Mouse (Mus musculus) retina, embryonic 14.5 days (tissue): Measurements from ENCODE around the gene Spns2.
"Not testable (repeated sequence)": the region's sequence is repeated elsewhere in the genome, so short reads cannot be mapped to it uniquely, and the experiment has no call there.

Experiments
- DNase-seq: peaks from one replicate; pipeline ENCODE4 v3.0.0-alpha.2; 2015; ENCODE audit warnings: low spot score

The Spns2 gene

DNA sequence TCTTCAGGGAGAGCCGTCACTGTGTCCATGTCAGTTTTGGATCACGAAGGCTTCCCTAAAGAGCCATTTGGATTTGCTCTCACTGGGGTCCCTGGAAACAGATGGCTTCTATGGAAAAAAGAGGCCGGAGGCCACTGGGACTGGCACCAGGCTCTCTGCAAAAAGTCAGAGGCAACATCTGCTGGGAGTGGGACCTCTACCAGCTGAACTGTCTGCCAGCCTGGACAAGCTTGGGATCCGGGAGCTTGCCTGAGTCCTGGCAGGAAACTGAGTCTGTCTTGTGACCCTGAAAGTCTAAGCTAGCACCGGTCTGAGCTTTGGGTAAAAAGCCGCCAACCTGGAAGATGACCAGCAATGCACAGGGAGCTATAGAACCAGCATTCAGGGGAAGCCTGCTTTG, 18.3 kb downstream of the Spns2 start:
- no peak for DNase-seq

DNA sequence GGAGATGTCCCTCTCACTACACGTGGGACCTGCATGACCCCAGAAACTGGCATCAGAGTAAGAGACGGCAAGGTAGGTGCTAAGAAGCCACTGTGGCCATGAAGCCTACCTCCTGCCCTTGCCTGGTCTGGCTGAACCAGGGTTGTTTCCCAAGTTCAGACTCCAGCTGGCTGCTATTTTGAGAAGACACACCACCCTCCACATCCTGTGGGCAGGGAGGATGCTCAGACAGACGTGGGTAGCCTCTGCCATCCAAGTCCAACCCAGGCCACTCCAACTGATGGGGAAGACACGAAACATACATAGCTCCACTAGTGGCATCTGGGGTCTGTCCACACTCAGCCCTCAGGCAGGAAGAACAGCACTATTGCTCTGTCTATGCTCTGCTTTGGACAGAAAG, 19.7 kb downstream of the Spns2 start:
- no peak for DNase-seq

DNA sequence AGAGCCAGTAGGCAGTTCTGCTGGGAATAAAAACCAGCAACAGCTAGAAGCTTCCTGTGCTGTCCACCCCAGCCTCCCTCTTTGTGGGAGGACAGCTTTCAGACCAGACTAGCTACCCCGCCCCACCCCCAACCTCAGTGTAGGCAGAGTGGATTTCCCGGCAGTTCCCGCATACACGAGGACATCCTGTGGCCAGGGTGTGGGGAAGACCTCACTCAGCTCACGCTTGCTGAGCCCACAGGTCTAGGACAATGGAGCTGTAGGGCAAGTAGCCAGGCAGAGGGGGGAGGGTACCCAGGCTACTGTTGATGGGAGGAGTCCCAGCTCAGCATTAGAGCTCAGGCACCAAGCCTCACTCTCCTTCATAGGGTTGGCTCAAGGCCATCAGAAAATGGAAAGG, 20.5 kb downstream of the Spns2 start:
- DNase-seq, result no peak

DNA sequence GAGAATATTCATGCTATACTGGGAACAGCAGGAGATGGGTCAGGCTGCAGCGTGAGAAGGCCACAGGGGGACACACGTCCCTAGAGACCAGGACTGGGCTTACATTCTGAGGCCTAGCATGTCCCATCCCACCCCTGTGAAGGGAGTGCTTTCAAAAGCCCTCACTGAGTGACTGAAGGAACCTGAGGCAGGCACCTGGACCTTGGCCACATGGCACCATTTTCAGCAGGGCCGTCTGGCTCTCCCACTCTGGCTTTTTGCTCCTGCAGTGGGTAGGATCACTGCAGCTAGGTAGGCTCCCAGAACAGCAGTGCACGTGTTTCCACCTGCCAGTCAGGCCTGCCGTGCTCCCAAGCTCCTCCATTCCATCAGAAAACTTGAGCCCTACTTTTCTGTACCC, 21.2 kb downstream of the Spns2 start:
- no peak for DNase-seq

DNA sequence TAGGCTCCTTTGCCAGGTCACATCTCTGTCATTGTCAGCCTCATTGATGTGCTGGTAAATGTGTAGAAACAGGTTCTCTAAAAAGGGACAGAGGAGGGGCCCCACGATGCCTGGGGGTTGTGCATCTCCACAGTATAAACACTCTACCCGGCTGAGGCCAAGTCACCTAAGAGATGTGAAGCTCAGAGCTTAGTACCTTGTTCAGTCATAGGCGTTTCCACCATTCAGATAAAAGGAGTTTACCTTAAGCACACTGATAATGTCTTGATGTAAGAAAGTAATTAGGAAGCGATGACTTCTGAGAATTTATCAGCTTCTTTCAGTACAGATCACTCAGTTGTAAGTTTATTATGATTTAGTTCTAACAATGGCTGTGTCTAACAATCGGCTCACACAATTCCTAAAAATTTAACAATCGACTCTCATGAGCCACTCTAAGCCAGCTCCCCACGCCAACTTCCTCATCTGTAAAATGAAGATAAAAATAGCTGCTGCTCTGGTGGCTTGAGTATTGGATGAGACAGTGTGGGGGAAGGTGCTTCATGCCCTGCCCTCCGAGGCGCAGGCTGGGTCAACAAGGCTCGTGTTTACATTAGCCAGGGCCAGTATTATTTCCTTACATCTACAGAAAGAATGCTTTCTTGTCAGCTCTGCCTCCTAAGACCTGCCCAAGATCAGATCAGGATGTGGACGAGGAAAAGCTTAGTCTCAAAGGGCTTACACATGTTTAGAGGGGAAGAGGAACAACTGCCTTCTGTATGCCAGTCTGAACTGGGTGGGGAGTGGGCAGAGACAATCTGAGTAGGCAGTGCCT, 22.8 kb downstream of the Spns2 start:
- no peak for DNase-seq

DNA sequence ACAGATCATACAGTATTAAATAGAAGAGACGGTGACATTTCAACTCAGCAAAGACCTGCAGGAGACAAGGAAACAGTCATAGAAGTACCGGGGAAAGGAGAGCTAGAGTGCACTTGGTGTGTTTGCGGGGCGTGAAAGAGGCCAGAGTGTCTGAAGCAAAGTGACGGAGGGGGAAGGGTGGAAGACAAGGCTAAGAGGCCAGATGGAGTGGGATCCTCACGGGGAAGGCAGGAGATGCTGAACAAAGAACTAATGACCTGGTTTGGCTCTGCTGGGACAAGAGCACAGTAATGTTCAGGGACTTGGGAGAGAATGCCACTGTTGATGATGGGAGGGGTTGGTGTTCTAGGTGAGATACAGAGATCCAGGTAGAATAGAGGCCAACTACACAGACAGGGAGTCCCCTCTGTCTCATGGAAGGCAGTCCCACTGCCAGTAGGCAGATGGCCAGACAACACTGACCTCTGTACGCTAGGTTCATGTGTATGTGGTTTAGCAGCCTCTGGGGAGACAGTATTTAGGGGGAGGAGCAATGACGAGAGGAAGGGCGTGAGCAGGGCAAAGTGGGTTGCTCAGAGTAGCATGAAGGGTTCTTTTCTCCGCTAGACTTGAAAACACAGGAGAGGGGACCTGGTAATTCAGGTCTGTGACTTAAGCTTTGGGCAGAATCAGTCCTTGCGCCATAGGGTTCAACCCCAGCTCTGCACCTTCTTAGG, 23.6 kb downstream of the Spns2 start:
- peak; percentile 59 for DNase-seq

DNA sequence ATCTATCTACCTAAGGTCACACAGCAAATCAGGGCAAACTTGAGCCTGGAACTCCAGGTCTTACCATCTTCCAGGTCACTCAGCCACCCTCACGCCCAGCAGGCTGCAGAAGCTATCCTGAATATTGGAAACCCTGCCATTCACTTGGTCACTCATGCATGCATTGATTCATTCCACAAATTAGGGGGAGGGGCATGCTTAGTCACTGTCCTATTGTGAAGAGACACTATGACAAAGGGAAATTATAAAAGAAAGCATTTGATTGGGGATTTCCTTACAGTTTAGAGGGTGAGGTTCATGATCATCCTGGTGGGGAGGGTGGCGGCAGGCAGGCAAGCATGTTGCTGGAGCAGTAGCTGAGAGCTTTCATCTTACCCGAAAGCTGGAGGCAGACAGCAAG, 24.9 kb downstream of the Spns2 start:
- peak; percentile 85 for DNase-seq

DNA sequence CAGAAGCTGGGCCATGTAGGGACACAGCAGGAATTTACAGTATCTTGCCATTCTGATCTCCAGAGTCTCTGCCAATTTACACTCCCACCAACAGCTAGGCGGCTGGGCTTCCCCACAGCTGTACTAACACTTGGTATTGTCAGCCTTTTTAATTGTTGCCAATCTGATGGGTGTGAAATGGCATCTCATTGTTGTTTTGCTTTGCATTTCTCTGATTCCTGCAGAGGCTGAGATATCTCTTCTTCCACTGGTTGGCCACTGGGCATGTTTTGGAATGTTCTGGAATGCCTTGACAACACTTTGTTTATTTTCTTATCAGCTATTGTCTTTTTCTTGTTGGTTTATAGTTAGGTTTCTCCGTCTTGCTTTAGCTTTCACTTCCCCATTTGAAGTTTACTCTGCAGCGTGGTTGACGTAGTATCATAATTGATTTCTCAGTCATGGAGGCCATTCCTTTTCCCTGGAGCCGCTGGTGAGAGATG, 28.2 kb downstream of the Spns2 start:
- no peak for DNase-seq

DNA sequence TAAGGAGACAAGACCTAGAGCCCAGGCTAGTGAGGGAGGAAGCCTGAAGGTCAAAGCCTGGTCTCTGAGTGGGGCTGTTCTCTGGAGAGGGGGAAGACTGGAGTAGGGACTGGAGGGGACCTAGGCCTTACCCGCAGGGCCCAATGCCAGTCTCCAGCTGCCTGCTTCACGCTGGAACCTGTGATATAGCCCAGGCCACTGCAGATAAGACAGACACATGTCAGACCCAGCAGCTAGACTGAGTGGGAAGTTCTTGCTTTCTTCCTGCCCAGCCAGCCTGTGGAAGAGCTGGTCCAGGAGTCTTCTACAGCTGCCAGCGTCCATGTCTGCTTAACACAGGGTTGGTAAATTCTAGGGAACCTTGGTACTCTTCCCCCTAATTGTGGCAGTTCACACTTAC, 31.2 kb downstream of the Spns2 start:
- no peak for DNase-seq

DNA sequence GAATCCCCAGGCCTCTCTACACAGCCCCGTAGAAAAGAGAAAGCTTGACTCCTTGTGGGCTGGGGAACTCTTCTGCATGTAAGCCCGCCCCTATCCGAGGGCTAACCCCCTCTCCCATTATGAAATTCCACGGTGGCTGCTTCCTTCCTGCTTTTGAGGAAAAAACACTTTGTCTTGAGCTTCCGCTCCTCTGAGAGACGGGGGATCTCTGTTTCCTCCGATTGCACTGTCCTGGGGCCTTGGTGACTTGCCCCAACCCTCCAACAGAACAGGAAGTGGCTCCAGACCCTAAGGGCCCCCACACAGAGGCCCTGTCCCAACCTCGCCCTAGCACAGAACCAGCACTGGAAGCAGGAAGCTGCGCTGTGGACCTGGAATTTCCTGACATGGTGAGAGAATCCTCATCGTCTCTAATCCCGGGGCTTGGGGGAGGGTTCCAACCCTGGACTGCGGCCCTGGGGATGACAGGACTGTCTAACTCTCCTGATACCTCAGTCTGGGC, 31.7 kb downstream of the Spns2 start:
- no peak for DNase-seq

DNA sequence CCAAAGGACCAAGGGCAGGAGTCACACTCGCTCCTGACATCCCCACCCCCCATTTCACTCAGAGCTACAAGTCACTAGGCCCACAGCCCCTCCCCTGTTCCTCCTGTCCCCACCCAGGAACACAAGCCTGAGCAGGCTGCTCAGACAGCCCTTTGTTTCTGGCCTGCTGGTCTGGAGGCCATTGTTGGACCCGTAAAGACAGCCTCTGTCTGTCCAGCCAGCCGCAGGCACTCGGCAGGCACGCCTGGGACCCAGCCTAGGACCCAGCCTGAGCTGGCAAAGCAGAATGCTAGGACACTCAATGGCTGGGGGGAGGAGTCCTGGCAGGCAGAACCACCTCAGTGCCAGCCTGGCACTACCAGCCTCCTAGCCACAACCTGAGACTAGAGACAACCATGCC, 34.0 kb downstream of the Spns2 start:
- no peak for DNase-seq

DNA sequence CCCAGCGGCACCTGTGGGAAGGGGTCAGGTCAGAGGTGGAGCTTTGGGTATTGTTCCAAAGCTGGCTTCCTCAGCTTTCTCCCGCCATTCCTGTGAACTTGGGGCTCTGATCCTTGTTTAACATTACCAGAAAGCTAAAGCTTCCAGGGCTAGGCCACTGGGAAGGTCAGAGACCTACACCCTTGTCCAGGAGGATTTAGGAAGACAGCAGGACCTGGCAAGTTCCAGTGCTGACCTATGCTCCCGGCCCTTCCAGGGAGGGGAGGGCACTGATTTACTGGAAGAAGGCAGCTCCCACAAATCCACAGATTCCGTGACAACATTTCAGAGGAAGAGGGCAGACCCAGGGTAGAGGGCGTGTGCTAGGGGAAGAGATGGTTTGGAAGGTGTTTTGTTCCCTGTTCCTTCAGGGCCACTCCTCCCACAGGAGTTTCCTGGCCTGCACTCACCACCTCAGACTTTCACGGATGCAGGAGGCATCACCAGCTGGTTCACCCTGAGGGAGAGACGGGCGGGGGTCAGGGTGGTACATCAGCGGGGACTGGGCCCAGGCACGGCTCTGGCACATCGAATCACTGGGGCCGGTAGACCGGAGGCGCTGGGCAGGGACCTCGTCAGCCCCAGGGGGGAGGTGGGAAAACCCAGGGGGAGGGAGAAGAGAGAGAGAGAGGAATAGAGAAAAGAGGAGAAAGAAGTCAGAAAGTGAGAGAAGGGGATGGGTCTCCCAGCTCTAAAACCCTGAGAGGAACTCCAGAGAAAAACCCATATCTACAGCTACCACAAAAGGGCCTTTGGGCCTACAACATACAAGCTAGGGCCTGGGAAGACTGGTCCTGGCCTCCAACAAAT, 36.4 kb downstream of the Spns2 start:
- no peak for DNase-seq

DNA sequence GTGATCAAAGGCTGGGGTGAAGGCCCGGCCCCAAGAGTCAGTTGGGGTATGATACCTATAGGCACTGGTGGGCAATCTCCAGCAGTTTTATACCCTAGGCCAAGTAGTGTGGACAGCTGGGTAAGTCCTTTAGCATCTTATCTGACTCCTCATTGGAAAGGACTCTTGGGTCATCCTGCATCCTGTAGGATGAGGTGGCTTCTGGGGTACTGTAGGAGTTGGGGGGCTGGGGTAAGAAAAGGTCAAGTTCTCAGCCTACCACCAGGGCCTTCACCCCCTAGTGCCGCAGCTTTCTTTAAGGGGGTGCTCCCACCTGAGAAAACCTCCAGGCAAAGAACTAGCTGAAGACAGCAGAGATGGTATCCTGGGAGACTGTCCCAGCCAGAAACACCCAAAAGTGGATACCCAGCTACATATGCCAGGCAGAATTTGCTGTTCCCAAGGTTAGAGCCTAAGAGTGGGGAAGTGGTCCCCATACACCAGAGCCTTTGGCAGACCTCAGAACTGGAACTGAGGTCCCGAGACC, 37.5 kb downstream of the Spns2 start:
- DNase-seq, result no peak

DNA sequence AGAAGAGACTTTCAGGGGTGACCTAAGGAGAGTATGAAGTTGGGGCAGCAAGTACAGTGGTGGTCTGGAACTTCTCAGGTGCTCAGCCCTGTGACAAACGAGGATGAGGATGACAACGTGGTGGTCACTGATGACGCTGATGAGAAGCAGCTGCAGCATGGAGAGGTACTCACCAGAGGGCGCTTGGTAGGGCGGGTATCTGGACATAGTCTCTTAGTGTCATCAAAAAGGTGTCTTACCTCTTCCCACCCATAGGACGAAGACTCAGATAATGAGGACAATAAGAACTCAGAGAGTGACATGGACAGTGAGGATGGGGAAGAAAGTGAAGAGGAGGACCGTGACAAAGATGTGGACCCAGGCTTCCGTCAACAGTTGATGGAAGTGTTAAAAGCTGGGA, 42.2 kb downstream of the Spns2 start:
- DNase-seq, result no peak

DNA sequence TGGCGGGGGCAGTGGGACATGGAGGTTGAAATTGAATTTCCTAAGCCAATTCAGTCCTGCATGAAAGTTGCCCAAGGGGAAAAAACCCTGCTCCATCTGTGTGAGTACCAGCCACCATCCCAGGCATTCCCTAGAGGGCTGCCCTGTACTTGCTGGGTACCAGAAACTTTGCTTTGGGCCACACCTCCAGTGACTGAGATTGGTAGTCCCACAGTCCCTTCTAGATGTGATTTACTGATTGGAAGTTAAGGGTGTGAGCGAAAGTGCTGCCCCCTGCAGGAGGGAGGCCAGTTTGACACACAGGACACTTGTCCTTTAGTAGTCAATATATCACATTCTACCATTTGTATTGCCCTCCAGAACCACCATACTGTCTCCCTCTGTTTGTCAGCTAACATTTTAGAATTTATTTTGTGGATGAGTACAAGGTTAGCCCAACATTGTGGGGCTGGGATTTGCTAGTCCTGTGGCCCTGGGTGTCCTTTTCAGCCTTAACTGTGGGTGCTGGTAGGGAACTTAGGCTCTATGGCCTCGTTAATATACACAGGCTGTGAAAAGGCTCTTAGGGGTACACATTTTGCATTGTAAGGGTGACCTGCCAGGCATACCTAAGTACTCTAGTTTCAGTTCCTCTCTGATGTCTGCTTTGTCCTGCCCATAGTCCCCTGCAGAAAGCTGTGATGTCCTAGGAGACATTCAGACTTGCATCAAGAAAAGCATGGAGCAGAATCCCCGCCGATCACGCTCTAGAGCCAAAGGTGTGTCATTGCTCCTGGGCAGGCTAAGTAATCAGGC, 43.2 kb downstream of the Spns2 start:
- DNase-seq, result peak; percentile 75

DNA sequence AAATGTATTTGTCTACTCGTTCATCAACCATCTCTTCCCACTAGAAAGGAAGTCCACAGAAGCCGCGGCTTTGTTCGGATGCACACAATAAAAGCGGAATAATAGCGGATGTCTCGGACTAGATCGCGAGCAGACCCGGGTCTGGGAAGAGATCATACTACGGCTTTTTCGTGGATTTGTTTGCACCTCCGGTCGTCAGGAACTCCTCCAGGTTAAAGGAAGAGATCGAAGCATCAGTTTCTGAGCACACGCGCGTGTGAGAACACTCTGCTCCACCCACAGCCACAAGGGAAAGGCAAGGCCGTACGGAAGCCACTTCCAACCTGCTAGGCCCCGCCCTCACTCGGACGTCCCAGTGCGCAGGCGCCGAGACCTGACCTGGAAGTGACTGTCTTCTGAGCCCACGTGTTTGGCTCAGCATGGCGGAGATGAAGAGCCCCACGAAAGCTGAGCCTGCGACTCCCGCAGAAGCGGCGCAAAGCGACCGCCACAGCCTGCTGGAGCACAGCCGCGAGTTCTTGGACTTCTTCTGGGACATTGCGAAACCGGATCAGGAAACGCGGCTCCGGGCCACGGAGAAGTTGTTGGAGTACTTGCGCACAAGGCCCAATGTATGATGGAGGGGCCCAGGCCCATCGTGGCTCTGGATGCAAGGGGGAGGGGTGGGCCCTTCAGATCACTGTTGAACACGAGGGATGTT, 48.6 kb downstream of the Spns2 start, which contains the start of gene Mybbp1a:
Gene Mybbp1a (plus strand): TSS at position 391 of the 700 bp plus-strand sequence.
- peak; percentile 99 for DNase-seq

DNA sequence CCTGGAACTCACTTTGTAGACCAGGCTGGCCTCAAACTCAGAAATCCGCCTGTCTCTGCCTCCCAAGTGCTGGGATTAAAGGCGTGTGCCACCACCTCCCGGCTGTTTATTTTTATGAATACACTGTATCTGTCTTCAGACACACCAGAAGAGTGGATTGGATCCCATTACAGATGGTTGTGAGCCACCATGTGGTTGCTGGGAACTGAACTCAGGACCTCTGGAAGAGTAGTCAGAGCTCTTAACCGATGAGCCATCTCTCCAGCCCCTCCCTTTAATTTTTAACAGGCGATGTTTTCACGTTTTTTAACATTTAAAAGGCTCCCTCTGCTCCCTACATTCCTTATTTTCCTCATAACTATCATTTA, 49.1 kb downstream of the Spns2 start:
- DNase-seq, result not testable (repeated sequence)

DNA sequence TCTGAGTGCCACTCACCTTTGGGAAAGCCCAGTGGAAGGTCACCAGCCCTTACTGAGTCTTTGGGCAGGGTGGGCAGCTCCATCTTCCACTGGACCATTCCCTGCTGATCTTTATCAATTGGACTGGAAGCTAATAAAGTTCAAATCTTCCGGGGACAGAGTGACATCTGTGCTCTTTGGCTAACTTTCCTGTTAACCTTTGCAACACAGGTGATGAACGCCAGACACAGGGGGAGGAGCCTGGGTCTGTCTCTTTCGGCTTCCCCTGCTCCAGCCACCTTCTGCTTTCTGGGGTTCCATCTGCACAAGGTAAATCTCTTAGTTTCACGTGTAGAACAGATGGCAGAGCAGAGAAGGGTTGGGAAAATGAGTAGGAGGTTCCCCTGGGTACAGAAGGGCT, 51.3 kb downstream of the Spns2 start:
- no peak for DNase-seq

DNA sequence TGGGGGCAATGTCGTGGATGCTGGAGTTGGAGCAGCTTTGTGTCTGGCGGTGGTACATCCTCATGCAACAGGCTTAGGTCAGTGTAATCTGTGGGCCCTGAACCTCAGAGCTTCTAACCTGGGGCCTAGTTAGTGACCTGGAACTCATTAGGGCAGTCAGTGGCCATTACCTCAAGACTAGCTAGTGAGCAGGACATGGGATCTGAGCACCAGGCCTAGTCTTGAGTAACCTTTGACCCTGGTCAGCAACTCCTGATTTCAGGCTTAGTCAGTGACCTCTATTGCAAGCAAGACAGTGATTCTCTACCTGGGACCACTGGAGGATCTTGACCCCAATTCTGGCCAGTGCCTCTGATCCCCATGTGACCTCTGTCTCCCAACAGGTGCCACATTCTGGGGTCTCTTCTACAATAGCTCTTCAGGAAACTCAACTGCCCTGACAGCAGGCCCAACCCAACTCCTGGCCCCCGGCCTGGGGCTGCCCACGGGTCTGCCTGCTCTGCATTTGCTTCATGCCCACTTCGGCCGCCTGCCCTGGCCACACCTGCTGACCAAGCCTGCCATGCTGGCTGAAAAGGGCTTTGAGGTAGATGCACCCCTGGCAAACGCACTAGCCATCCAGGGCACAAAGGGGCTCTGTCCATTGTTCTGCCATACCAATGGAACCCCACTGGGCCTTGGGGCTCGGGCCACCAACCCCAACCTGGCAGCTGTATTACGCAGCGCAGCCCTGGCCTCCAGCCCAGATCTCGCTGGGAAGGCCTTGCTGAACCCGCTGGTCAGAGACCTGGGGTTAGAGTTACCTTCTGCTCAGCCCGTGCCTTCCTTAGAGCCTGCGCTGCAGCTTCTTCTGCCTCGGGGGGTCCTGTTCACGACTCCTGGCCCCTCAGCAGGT, 52.7 kb downstream of the Spns2 start:
- DNase-seq, result no peak

DNA sequence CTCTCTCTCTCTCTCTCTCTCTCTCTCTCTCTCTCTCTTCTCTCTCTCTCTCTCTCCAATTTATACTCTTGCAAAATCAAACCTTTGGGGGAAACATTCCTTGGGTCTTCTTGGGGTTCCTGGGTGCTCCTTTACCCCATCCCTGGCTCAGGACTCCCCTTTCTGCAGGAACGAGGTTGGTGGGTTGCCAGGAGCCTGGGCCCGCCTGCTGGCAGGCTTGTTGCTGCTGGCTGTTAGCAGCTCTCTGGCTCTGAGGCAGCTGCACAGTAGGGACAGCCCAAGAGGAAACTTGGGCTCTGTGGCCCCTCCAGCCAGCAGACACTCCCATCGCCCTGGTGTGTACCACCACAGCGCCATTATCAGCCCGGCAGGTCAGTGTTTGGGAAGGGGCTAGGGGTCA, 53.4 kb downstream of the Spns2 start:
- DNase-seq, result no peak
